Mouse (Mus musculus) testis, adult 2 months (tissue): ENCODE measurements at regions not wholly inside any gene's neighbourhood (a gene's known extent, or its start where the extent isn't known, plus 50 kb on each side); places are given as distances from the start of the nearest gene placed in this dataset.

ENCODE experiments used
- H3K27ac ChIP-seq: fragments of 200-500 bp; 2 replicates; pipeline ENCODE4 v1.5.1; 2012; ENCODE audit warnings: low read depth, low read length; ENCODE audit not compliant: control insufficient read depth, insufficient read depth
- H3K27me3 ChIP-seq: fragments of 200-500 bp; 2 replicates; pipeline ENCODE4 v1.6.1; 2012; ENCODE audit warnings: mild to moderate bottlenecking, low read length, moderate library complexity; ENCODE audit not compliant: control insufficient read depth, insufficient read depth
- H3K36me3 ChIP-seq: fragments of 200-500 bp; 2 replicates; pipeline ENCODE4 v1.6.1; 2012; ENCODE audit warnings: mild to moderate bottlenecking, low read length; ENCODE audit not compliant: control insufficient read depth, insufficient read depth
- H3K4me1 ChIP-seq: fragments of 200-500 bp; 2 replicates; pipeline ENCODE4 v1.6.1; 2012; ENCODE audit warnings: low read length; ENCODE audit not compliant: control insufficient read depth, insufficient read depth
- H3K4me3 ChIP-seq: fragments of 200-500 bp; 2 replicates; pipeline ENCODE4 v1.5.1; 2012; ENCODE audit warnings: low read depth, mild to moderate bottlenecking, low read length, moderate library complexity, mixed read lengths; ENCODE audit not compliant: control insufficient read depth
- CTCF ChIP-seq: fragments of 200-500 bp; IDR thresholded peaks from 2 replicates; pipeline ENCODE4 v1.5.1; 2012; ENCODE audit warnings: low read depth, mild to moderate bottlenecking, inconsistent platforms, low read length, moderate library complexity; ENCODE audit not compliant: control insufficient read depth, insufficient read depth, insufficient replicate concordance
- POLR2A ChIP-seq: fragments of 200-500 bp; IDR thresholded peaks from 2 replicates; pipeline ENCODE4 v1.6.1; 2012; ENCODE audit warnings: low read depth, mild to moderate bottlenecking, inconsistent platforms, low read length, moderate library complexity; ENCODE audit not compliant: control insufficient read depth

DNA sequence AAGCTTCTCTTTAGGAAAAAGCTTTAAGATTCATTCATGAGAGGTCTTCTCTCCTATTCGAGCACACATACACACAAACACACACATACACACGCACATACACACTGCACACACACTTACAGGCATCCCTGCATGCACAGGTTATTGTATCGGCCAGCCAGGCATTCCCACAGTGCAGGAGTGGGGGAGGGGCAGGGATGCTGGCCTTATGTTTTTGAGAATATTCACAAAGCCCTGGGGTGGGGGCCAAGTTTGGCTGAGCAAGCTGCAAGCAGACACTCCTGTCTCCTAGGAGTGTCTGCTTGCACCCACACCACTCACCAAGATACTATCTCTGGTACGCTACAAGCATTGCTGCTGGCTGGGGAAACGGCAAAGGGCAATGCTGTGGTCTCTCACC is 102.6 kb downstream of the Cyp26b1 start:
- Histone ChIP-seq H3K4me1 (no peaks in the 10 kb centered on the region; the same call in 1 of the 2 replicates), H3K27me3 (no peaks in the 10 kb centered on the region), H3K36me3 (no peaks in the 10 kb centered on the region), H3K4me3 (no peak overlapping the region), H3K27ac (no peak overlapping the region)
- TF ChIP-seq CTCF, result no peak
- no peak for TF ChIP-seq POLR2A

DNA sequence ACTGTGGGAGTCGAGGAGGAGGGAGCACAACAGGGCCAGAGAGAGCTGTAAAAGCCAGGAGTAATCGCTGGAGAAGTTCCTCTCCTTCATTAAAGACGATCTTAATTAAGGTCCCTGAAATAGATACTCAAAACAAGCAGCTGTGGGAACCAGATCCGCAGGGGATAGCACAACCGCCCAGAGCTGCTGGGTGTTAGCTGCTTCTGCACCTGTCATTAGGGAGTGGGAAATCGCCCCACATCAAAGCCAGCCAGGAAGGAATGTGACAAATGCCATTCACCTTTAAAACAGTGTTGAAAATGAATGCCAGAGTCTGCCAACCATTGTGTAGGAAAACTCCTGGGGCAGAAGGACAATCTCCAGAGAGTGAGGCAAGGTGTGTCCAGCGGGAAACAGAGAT is 112.5 kb downstream of the Cyp26b1 start:
- TF ChIP-seq POLR2A, result no peak
- TF ChIP-seq CTCF, result no peak
- Histone ChIP-seq H3K4me3 (no peak overlapping the region), H3K27me3 (no peaks in the 10 kb centered on the region), H3K4me1 (no peaks in the 10 kb centered on the region), H3K36me3 (no peaks in the 10 kb centered on the region), H3K27ac (no peak overlapping the region)

DNA sequence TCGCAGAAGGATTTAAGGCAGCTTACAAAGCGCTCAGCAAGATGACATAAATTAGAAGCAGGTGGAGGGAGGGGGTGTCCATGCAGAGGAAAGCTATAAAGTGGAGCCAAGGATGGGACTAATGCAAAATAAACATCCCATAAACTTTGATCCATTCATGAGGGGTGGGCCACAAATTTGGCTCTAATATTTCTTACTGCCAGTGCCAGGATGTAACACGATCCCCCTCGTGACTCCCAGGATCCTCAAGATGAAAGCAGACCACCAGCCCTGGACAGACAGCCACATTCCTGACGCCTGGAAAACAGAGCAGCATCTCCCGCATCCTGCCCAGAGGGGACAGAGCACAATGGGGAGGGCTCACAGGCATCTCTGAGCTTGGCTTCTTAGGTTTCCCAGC is 116.6 kb downstream of the Cyp26b1 start:
- Histone ChIP-seq H3K27ac (no peak overlapping the region), H3K4me1 (no peaks in the 10 kb centered on the region), H3K27me3 (no peaks in the 10 kb centered on the region), H3K36me3 (no peaks in the 10 kb centered on the region), H3K4me3 (no peak overlapping the region)
- no peak for TF ChIP-seq CTCF

DNA sequence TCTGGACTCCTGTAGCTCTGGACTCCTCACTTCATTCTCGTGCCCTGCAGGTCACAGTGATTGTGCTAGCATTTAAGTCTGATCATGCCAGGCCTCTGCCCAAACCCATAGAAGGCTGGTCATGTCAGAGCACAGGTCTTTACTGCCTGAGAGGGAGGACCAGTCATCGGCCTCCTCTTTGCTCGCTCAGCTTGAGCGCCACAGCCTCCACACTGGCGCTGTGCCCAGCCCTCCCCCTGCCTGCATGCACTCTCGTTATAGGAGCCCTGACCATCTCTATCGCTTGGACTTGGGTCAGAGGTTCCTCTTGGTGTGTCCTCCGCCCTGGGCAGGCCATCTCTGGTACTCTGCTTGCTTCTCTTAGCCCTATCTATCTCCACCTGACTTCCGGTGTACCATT is 117.2 kb downstream of the Cyp26b1 start:
- no peaks in the 10 kb centered on the region for H3K4me1 ChIP-seq
- TF ChIP-seq POLR2A (no peak), CTCF (no peak)
- H3K36me3 ChIP-seq, result no peaks in the 10 kb centered on the region
- H3K27ac ChIP-seq, result no peak overlapping the region; the same call in 1 of the 2 replicates
- H3K27me3 ChIP-seq, result no peaks in the 10 kb centered on the region
- H3K4me3 ChIP-seq, result no peak overlapping the region

DNA sequence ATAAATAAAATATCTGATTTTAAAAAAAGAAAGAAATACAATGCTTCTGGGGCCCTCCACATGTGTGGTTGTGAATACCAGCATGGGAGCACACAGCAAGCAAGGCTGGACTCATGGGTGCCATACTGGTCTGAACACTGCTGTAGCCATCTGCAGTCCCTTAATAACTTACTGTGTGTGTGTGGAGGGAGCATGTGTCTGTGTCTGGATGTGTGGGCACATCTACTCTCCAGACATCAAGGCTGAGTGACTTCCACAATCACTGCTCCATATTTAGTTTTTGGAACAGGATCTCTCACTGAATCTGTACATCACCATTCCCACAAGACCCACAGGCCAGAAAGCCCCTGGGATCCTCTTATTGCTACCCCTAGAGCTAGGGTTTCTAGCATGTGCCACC is 118.9 kb downstream of the Cyp26b1 start:
- Histone ChIP-seq H3K4me1 (no peaks in the 10 kb centered on the region), H3K27ac (no peak overlapping the region), H3K36me3 (no peaks in the 10 kb centered on the region), H3K27me3 (no peaks in the 10 kb centered on the region), H3K4me3 (no peak overlapping the region)
- no peak for TF ChIP-seq POLR2A
- no peak for TF ChIP-seq CTCF

DNA sequence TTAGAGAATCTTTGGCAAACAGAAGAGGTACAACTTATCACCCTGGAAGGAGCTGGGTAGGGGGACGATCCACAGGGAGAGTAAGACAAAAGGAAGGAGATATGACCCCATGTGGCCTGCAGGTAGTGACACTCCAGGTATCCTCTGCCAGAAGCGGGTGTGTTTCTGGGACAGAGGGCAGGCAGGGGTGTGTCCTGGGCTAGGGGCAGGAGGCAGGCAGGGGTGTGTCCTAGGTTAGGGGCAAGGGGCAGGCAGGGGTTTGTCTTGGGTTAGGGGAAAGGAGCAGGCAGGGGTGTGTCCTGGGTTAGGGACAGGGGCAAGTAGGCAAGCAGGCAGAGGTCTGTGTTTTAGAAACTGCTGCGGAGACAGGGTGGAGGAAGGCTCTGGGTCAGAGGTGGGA is 120.5 kb downstream of the Cyp26b1 start:
- H3K4me1 ChIP-seq, result no peaks in the 10 kb centered on the region
- H3K4me3 ChIP-seq, result no peak overlapping the region
- TF ChIP-seq CTCF (no peak), POLR2A (no peak)
- H3K27me3 ChIP-seq, result no peaks in the 10 kb centered on the region
- no peak overlapping the region for H3K27ac ChIP-seq
- H3K36me3 ChIP-seq, result no peaks in the 10 kb centered on the region

DNA sequence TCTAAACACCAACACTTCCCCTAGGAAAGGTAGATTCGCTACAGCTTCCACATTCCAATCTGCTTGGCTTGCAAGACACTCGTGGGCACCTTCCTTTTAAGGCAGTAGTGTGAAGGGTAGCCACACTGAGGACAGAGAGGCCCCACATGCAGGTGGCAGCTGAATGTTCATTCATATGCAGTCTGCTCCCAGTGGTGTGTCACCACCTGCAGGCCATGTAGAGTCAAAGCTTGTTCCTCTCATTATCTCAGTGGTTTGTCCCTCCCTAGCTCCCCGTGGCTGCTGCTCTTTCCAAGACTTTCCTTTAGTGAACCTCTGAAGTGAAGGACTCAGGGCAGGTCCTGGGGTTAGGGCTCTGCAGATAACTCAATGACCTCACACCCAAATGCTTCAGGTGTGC is 121.4 kb downstream of the Cyp26b1 start:
- peak; percentile 15; the same call in 1 of the 2 replicates for TF ChIP-seq CTCF
- TF ChIP-seq POLR2A, result no peak

DNA sequence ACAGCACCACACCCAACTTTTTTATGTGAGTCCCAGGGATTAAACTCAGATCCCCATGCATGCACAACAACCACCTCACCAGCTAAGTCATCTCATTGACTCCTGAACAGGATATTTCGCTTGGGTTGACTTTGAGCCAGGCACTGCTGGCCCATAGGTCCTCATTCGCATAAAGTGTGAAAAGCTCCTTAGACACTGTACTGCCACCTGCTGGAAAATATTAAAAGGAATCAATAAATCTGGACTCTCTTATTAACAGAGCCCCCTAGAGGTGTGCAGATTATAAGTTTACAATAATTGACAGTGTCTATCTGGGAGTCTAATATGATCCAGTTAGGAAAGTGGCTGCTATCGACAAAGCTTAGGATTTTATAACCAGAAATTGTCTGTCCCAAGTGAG is 126.4 kb downstream of the Cyp26b1 start:
- Histone ChIP-seq H3K27me3 (no peaks in the 10 kb centered on the region), H3K4me1 (no peaks in the 10 kb centered on the region), H3K4me3 (no peak overlapping the region), H3K27ac (no peak overlapping the region), H3K36me3 (no peaks in the 10 kb centered on the region)
- TF ChIP-seq POLR2A (no peak), CTCF (no peak)

More for the DNA sequence above, 121.4 kb downstream of the Cyp26b1 start:
- Histone ChIP-seq H3K4me1 (no peaks in the 10 kb centered on the region), H3K27ac (no peak overlapping the region), H3K36me3 (no peaks in the 10 kb centered on the region), H3K4me3 (no peak overlapping the region), H3K27me3 (no peaks in the 10 kb centered on the region)
